Mouse (Mus musculus) telencephalon, adult 2 months (tissue): ENCODE measurements around the gene Epb41l2.

Experiments used
- DNase-seq: peaks from one replicate; pipeline ENCODE4 v3.0.0-alpha.2; 2011; ENCODE audit warnings: low read depth, low spot score

Epb41l2 gene

DNA sequence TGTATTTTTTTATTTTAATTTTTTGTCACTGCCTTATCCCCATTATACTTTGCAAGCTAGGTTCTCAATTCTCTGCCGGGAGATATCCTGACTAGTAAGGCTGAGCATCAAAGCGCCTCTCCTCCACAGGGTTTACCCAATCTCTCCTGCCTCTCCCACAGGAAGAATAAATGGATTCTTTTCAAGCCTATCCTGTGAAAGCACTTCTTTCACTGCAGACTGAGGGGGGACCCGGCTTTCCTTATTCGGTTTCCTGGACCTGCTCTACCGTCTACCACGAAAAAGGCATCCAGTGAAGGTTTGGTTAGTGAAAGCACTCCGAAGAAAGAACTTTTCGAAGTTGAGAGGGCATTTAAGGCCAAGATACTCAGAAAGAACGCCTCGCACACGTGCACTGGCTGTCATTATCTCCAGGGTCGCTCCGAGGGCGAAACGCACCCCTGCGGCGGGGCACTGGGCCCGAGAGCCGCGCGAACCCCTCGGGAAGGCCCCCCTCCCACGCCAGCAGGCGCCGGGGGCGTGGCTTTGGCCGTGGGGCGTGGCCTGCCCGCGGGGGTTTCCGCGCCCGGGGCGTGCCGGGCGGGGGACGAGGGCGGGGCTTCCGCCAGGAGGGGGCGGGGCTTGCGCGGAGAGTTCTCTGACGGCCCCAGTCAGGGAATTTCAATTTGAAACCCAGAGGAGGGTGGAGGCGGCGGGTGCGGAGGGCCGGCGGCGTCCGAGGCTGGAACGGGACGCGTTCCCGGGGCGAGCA lies at the start of gene Epb41l2:
Gene Epb41l2 (plus strand): TSS at position 591 of the 751 bp plus-strand sequence.
- DNase-seq, result peak; percentile 27

DNA sequence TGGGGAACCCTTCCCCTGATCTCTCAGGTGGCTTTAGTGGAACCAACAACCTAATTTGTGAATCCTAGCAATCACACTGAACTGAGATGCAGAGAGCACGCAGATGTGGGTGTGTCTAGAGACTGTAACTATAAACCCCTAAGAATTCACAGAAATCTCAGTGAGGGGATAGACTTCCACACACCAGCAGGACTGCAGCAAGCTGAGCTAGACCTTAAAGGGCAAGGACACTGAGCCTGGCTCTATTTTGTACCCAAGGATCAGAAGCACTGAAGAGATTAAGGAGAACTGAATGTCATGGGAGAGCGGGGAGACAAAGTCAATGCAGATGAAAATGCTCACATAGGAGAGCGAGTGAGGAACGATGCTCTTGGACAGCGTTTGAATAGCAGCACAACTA lies 49.6 kb upstream of the Epb41l2 start:
- no peak for DNase-seq

GRCm38 (mm10) chr10:25310736-25311135 lies 48.9 kb upstream of the Epb41l2 start:
- DNase-seq, result no peak

DNA sequence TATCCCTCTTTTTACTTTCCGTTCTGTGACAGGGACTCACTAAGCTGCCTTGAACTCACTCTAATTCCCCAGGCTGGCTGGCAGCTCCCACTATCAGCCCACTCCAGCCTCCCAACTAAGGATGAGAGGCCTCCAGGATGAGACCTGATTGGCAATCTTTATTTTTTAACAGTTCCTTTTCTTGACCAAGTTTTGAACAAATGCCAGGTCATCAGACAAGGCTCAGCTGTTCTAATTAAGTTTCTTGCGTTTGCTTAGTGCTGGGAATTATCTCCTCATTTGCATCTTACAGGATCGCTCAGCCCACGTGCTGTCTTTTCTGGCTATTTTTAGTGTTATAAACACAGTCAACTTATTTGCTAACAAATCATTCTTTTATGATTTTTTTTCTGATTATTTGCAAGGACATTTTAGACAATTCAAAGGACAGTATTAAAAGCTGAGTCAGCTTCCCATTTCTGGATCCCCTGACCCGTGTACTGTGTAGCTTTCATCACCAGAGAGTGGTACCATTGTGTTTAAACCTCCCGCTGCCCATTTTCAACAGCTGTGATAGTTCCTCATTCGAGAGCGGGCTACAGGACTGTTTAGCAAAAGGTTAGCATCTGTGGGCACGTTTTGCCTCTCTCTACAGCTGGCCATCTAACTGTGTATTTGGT lies 47.9 kb upstream of the Epb41l2 start:
- DNase-seq, result peak; percentile 33

GRCm38 (mm10) chr10:25313856-25314584 lies 45.6 kb upstream of the Epb41l2 start:
- no peak for DNase-seq

GRCm38 (mm10) chr10:25317665-25318064 lies 41.9 kb upstream of the Epb41l2 start:
- no peak for DNase-seq

GRCm38 (mm10) chr10:25318405-25318804 lies 41.2 kb upstream of the Epb41l2 start:
- no peak for DNase-seq

DNA sequence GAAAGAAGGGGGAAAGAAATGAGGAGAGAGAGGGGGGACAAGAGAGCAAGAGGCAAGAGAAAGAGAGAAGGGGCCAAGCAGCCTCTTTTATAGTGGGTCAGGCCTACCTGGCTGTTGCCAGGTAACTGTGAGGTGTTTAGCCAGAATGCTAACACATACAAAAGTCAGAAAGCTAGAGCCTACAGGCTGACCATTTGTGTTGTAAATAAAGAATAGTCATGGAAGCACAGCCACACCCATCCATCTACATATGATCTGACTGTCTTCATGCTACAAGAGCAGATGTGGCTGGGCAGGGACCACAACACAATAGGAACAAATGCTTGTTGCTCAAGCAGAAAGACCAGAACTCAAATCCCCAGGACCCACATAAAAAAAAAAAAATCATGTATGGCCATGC lies 40.1 kb upstream of the Epb41l2 start:
- DNase-seq, result no peak

DNA sequence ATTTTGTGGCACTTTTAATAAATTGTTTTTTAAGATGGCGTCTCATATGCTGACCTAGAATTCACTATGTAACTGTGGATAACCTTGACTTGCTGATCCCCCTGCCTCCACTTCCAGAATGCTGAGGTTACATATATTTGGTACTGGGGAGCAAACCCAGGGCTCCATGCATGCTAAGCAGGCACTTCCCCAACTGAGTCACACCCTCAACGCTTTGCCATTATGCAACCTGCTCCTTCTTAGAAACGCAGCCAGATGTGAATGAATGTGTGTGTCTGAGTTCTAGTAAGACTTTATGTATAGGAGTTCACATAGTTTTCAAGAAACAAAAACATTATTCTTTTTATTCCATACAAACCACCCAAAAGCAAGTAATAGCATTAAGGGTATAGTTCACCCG lies 38.4 kb upstream of the Epb41l2 start:
- DNase-seq, result no peak

DNA sequence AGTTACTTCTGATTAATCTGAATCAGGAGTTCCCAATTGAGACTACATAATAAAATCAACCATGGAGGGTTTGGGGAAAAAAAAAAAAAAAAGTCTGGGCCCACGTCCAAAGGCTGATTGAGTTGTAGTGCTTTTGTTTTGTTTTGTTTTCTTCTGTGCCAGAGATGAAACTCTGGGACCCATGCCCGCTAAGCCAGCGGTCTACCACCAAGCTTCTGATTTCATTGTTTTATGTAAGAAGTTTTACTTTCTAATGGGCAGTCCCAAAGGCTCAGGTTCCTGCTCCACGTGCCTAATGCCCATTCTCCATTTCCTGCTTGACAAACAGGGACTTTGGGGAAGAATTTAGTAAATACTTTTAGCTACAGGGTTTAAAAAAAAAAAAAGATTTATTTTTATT lies 33.9 kb upstream of the Epb41l2 start:
- DNase-seq, result no peak

DNA sequence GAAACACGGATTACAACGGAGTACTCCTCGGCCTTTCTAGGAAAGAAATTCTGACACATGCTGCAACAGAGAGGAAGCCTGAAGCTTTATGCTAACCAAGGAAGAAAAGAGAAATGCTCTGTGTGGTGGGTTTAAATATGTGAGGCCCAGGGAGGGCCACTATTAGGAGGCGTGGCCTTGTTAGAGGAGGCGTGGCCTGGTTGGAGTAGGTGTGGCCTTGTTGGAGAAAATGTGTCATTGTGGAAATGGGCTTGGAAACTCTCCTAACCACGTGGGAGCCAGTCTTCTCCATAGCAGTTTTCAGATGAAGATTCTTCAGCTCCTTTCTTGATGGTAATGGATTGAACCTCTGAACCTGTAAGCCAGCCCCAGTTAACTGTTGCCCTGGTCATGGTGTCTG lies 32.1 kb upstream of the Epb41l2 start:
- no peak for DNase-seq

GRCm38 (mm10) chr10:25330094-25330493 lies 29.5 kb upstream of the Epb41l2 start:
- no peak for DNase-seq

- no peak for DNase-seq
Observed at GRCm38 (mm10) chr10:25331321-25332049, 28.1 kb upstream of the Epb41l2 start.

DNA sequence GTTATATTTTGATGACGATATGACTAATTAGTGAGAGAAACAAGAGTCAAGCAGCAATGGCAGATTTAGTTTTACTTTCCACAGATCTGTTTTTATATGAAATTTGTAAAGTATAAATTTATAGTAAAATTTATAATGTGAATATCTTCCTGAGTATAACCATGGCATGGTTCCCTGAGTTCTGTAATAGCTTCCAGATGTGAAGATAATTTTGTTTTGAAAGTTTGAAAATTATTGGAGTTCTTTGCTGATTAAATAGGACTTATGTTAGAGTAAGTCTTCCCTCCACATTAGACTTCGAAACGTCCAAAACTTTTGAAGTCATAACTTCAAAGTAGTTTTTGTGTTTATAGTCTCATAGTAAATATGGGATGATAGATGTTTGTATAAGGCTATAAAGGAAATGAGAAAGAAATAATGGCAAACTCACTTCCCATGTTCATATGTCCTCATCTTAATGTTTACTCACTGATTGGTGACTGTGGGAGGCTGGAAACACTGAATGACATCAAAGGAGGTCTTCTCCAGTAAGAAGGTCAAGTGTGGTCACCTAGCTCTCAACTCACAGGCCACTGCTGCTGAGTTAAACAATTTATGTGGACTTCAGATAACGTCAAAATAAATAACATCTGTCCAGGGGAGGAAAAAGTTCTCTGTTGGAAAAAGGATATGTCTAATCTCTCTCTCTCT lies 26.1 kb upstream of the Epb41l2 start:
- no peak for DNase-seq

- no peak for DNase-seq
Observed at GRCm38 (mm10) chr10:25340675-25341074, 18.9 kb upstream of the Epb41l2 start.

DNA sequence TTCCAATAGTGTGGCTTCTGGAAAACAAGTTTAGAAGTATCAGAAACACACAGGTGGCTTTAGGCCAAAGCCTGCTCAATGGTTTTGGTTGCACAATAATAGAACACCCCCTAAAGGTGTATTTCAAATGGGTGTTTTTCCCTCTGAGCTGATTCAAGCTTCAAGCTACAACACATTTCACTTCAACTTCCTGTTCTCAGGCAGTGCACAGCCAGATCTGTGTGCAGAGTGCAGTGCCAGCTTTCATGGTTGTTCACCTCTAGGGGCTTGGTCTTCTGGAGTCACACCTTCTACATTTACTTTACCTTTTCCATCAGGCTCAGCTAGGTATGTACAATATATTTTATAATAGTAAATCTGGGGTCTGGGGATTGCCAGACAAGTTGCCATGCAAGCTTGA lies 16.8 kb upstream of the Epb41l2 start:
- DNase-seq, result no peak

DNA sequence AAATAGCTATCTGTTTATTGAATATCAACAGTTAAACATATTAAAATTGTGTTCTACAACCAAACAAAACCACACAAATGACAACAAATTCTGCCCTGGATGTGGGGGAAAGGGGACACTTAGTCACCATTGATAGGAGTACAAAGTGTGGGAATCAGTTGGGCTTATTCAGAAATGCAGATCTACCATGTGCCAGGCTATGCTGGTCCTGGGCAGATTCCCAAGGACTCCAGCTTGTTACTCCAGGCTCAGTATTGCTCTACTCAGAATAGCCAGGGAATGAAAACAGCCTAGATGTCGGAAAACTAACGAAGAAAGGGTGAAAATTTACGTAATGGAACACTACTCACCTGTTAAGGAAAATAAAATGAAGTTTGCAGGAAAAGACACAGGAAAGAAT lies 5.7 kb upstream of the Epb41l2 start:
- no peak for DNase-seq

- no peak for DNase-seq
Observed at GRCm38 (mm10) chr10:25354390-25354789, 5.2 kb upstream of the Epb41l2 start.

GRCm38 (mm10) chr10:25359959-25360811 lies 587 bp downstream of the Epb41l2 start:
- no peak for DNase-seq

DNA sequence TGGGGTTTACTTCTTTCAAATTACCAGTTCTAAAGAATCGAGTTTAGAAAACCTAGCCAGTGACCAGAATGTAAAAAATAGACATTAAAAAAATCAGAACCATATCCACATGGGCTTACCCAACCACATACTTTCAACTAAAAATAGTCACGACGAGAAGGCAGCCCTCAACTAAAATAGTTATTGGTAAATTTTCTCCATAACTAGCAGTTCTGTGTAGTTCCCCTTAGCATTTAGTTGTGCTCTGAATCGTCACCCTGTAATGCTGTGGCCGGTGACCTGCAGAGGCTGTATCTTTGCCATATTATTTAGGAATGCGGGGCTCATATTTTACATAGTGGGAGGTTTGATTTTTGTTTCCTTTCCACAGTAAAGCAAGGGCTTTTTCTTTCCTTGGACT lies 2.6 kb downstream of the Epb41l2 start:
- no peak for DNase-seq
